Mouse (Mus musculus) myocyte (in vitro differentiated cells): ENCODE data around the gene Ucn2. TPM values are rescaled to one million over a fixed set of nuclear protein-coding genes. Genes with fewer than 3 reads are reported as not detected.

Experiments used
- H3K27me3 ChIP-seq: one replicate; pipeline ENCODE4 v1.6.1; 2011; ENCODE audit not compliant: control insufficient read depth, insufficient read depth, insufficient read length
- H3K36me3 ChIP-seq: one replicate; pipeline ENCODE4 v1.6.1; 2011; ENCODE audit not compliant: control insufficient read depth, insufficient read depth
- H3K4me2 ChIP-seq: one replicate; pipeline ENCODE4 v1.6.1; 2011; ENCODE audit warnings: low read depth, control low read depth
- H3K4me3 ChIP-seq: one replicate; pipeline ENCODE4 v1.5.1; 2011; ENCODE audit warnings: mild to moderate bottlenecking, control low read depth, moderate library complexity
- H3K79me2 ChIP-seq: one replicate; pipeline ENCODE4 v1.6.1; 2011; ENCODE audit not compliant: control insufficient read depth, insufficient read depth
- H3ac ChIP-seq: one replicate; pipeline ENCODE4 v1.6.1; 2011; ENCODE audit not compliant: control insufficient read depth, insufficient read length
- CEBPB ChIP-seq: IDR thresholded peaks from 2 replicates; pipeline ENCODE4 v1.6.1; 2011; ENCODE audit warnings: mild to moderate bottlenecking, moderate library complexity; ENCODE audit not compliant: poor library complexity, insufficient read depth, severe bottlenecking
- E2F4 ChIP-seq: IDR thresholded peaks from one replicate; pipeline ENCODE4 v1.6.1; 2011; ENCODE audit warnings: mild to moderate bottlenecking, control low read depth, moderate library complexity; ENCODE audit not compliant: insufficient read depth
- MAX ChIP-seq: IDR thresholded peaks from one replicate; pipeline ENCODE4 v1.6.1; 2011; ENCODE audit warnings: low read depth, mild to moderate bottlenecking, control low read depth
- MYOD1 ChIP-seq, 3 experiments: IDR thresholded peaks; one replicate each; pipeline ENCODE4 v1.6.1; 2011; ENCODE audit warnings: control low read depth in 2 of 3, low read depth in 2 of 3, mild to moderate bottlenecking in 2 of 3, moderate library complexity in 1 of 3; ENCODE audit not compliant: insufficient read length in 2 of 3, control insufficient read depth in 1 of 3
- MYOG ChIP-seq, 3 experiments: IDR thresholded peaks; one replicate each; pipeline ENCODE4 v1.6.1; 2011; ENCODE audit warnings: control low read depth in 2 of 3, low read depth in 2 of 3, mild to moderate bottlenecking in 2 of 3; ENCODE audit not compliant: insufficient read length in 2 of 3, control insufficient read depth in 1 of 3, insufficient read depth in 1 of 3
- POLR2A ChIP-seq: IDR thresholded peaks from one replicate; pipeline ENCODE4 v1.6.1; 2011; ENCODE audit warnings: low read depth, mild to moderate bottlenecking, control low read depth, moderate library complexity; ENCODE audit not compliant: insufficient read length
- POLR2AphosphoS2 ChIP-seq: IDR thresholded peaks from one replicate; pipeline ENCODE4 v1.6.1; 2011; ENCODE audit warnings: low read depth, control low read depth; ENCODE audit not compliant: insufficient read length
- REST ChIP-seq: IDR thresholded peaks from one replicate; pipeline ENCODE4 v1.6.1; 2011; ENCODE audit warnings: mild to moderate bottlenecking, control low read depth, moderate library complexity; ENCODE audit not compliant: insufficient read depth, insufficient read length
- SRF ChIP-seq: IDR thresholded peaks from one replicate; pipeline ENCODE4 v1.6.1; 2011; ENCODE audit warnings: low read depth; ENCODE audit not compliant: control insufficient read depth, insufficient read length
- TCF12 ChIP-seq: IDR thresholded peaks from one replicate; pipeline ENCODE4 v1.6.1; 2011; ENCODE audit warnings: mild to moderate bottlenecking, control low read depth; ENCODE audit not compliant: poor library complexity, insufficient read depth, severe bottlenecking
- TCF3 ChIP-seq: IDR thresholded peaks from one replicate; pipeline ENCODE4 v1.6.1; 2011; ENCODE audit warnings: low read depth, control low read depth; ENCODE audit not compliant: insufficient read length
- USF1 ChIP-seq: IDR thresholded peaks from one replicate; pipeline ENCODE4 v1.6.1; 2011; ENCODE audit warnings: low read depth, mild to moderate bottlenecking, control low read depth, moderate library complexity
- polyA plus RNA-seq: library from polyadenylated mRNA; unstranded; fragments of >200 nt; fragmentation: generic; extraction: Trizol; gene quantifications from one replicate; pipeline ENCODE4 v1.2.1, GENCODE M21; 2012; ENCODE audit warnings: missing spikeins

The Ucn2 gene
- polyA plus RNA-seq = 0.17 TPM

GRCm38 (mm10) chr9:108985710-108986109 lies at the start of gene Ucn2:
Gene Ucn2, plus strand, starts transcription at chr9:108986010.
- TF ChIP-seq TCF12 (no peak), MYOG (IDR thresholded peaks at IDR 0.05; ENCODE audit: control insufficient read depth in 1 of 3, insufficient read depth in 1 of 3, insufficient read length in 2 of 3, low read depth in 2 of 3) (no peak), POLR2A (no peak), SRF (no peak), MAX (no peak), USF1 (no peak), MYOD1 (IDR thresholded peaks at IDR 0.05; ENCODE audit: control insufficient read depth in 1 of 3, insufficient read length in 2 of 3, low read depth in 2 of 3) (no peak), TCF3 (no peak)
- H3K4me2 ChIP-seq = no peak within 1 kb of the TSS
- no peaks in the 10 kb centered on the region for H3K79me2 ChIP-seq
- H3ac ChIP-seq = no peak within 1 kb of the TSS
- H3K4me3 ChIP-seq = no peak within 1 kb of the TSS
- H3K27me3 ChIP-seq = no peaks in the 10 kb centered on the region
- H3K36me3 ChIP-seq = no peaks in the 10 kb centered on the region

DNA sequence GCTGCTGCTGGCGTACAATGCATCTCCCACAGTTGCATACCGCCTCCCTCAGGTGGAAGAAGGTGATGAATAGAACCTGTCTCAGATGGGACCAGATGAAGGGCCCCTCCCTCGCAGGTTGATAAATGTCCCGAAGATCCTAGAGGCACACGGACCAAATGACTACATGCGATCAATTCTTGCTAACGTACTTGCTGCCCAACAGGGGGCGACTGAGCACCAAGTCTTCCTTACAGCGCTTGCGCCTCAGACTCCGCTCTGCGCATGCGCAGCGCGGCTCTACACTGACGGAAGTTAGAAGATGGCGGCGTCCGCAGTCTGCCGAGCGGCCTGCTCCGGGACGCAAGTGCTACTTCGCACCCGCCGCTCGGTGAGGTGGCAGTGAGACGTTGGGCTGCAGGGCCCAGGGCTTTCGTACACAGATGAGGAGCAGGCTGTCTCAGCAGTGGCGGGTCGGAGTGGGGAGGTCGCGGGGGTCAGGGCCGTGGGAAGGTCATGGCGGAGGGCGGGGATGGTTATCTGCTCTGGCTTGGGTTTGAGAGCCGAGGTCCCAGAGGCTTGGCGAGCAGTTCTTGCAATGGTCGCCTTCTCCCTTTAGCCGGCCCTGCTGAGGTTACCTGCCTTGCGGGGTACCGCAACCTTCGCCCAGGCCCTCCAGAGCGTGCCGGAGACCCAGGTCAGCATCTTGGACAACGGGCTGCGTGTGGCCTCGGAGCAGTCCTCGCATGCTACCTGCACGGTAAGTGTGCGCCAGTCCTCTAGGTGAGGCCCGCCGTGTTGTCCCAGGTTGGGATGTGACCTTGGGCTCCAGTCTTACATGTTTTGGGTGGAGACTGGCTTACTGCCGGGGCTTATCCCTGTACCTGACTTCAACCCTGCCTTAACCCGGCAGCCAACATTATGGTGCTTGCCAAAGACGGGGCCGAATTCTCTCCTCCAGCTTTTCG lies 49.1 kb upstream of the Ucn2 start, which contains the start of gene Uqcrc1:
Gene Uqcrc1 (plus strand): TSS at position 216 of the 947 bp plus-strand sequence.
- peaks cover 8% of the 10 kb centered on the region for H3K27me3 ChIP-seq
- H3ac ChIP-seq = peak within 1 kb of the TSS; percentile 55
- TF ChIP-seq POLR2A (peak; percentile 99), TCF3 (no peak), USF1 (no peak), SRF (no peak), MYOG (IDR thresholded peaks at IDR 0.05; ENCODE audit: control insufficient read depth in 1 of 3, insufficient read depth in 1 of 3, insufficient read length in 2 of 3, low read depth in 2 of 3) (no peak), MYOD1 (IDR thresholded peaks at IDR 0.05; ENCODE audit: control insufficient read depth in 1 of 3, insufficient read length in 2 of 3, low read depth in 2 of 3) (peak in 1 of 3 experiments; percentile 30), REST (no peak), POLR2AphosphoS2 (peak; percentile 94), TCF12 (no peak), E2F4 (no peak), MAX (no peak)
- H3K79me2 ChIP-seq = peaks cover 42% of the 10 kb centered on the region
- peaks cover 22% of the 10 kb centered on the region for H3K36me3 ChIP-seq
- H3K4me2 ChIP-seq = peak within 1 kb of the TSS; percentile 74
- peak within 1 kb of the TSS; percentile 89 for H3K4me3 ChIP-seq

- Histone ChIP-seq H3K36me3 (peaks cover 40% of the 10 kb centered on the region), H3ac (no peak overlapping the region)
- TF ChIP-seq TCF12 (no peak), E2F4 (no peak), CEBPB (no peak), POLR2A (no peak), TCF3 (no peak), MYOG (IDR thresholded peaks at IDR 0.05; ENCODE audit: control insufficient read depth in 1 of 3, insufficient read depth in 1 of 3, insufficient read length in 2 of 3, low read depth in 2 of 3) (no peak), MYOD1 (IDR thresholded peaks at IDR 0.05; ENCODE audit: control insufficient read depth in 1 of 3, insufficient read length in 2 of 3, low read depth in 2 of 3) (no peak), SRF (no peak), REST (no peak), USF1 (no peak), MAX (no peak), POLR2AphosphoS2 (no peak)
Measured at GRCm38 (mm10) chr9:108945111-108945510, 40.7 kb upstream of the Ucn2 start.

GRCm38 (mm10) chr9:108945608-108946007 lies 40.2 kb upstream of the Ucn2 start:
- Histone ChIP-seq H3K79me2 (peaks cover 8% of the 10 kb centered on the region), H3K4me2 (no peak overlapping the region), H3K27me3 (no peaks in the 10 kb centered on the region), H3K36me3 (peaks cover 37% of the 10 kb centered on the region), H3ac (no peak overlapping the region), H3K4me3 (no peak overlapping the region)
- TF ChIP-seq USF1 (no peak), POLR2AphosphoS2 (no peak), REST (no peak)

More at GRCm38 (mm10) chr9:108945111-108945510, 40.7 kb upstream of the Ucn2 start:
- Histone ChIP-seq H3K4me2 (no peak overlapping the region), H3K4me3 (no peak overlapping the region), H3K27me3 (no peaks in the 10 kb centered on the region), H3K79me2 (peaks cover 11% of the 10 kb centered on the region)
